Mouse (Mus musculus): ENCODE data around the gene Atp23.

DNA sequence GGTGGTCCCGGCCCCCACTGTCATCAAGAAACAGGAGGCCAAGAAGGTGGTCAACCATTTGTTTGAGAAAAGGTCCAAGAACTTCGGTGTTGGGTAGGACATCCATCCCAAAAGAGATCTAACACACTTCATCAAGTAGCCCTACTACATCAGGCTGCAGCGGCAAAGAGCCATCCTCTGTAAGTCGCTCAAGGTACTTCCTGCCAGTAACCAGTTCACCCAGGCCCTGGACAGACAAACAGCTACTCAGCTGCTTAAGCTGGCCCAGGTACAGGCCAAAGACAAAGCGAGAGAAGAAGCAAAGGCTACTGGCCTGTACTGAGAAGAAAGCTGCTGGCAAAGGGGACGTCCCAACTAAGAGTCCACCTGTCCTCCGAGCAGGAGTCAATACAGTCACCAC is 8.0 kb downstream of the Atp23 start:
- TF ChIP-seq CTCF (IDR thresholded peaks at IDR 0.05; ENCODE audit: low read depth, low read length) = no peak
- TF ChIP-seq POLR2A (IDR thresholded peaks at IDR 0.05; ENCODE audit: borderline replicate concordance, low read depth, low read length) = no peak
